Mouse (Mus musculus) kidney, adult 8-10 months (tissue): ENCODE results near the gene Art5.

ENCODE experiments used
- DNase-seq, 2 experiments: peaks; one replicate each; pipeline ENCODE4 v3.0.0; 2022

The Art5 gene

DNA sequence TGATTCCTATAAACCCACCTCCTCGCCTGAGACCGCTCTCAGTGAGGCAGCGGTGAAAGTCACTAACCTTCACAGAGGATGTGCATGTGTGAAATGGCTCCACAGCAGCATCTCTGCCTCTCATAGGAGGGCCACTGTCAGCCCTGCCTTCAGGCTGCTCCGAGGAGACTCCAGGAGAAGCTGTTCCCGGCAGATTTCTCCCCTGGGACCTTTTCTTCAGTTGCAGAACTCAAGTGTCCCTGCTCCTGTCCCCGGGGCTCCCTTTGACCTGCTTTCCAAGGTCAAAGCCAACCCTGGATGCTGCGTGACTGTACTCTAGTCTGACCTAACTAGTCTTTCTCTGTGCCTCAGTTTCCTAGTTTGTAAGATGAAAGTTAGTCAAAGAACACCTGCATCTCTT lies at the start of gene Art5:
Gene Art5 (minus strand): TSS at position 319 of the 400 bp plus-strand sequence.
- DNase-seq, result no peak

GRCm38 (mm10) chr7:102153691-102154090 lies 44.4 kb upstream of the Art5 start:
- DNase-seq, result no peak

DNA sequence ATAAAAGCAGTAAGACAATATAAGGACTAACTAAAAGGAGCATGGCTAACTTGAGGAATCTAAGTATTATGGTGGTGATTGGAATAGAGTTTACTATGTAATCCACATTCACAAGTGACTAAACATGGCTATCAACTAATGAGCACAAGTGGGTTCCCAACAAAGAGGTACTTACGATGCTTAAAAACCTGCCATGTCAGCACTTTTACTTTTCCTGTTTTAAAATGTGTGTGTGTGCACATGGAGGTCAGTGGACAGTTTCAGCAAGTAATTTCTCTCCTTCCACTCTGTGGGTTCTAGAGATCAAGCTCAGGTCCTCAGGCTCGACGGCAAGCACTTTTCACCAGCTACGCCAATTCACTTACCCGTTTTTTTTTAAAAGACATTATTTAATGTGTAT lies 28.6 kb upstream of the Art5 start:
- DNase-seq, result no peak

DNA sequence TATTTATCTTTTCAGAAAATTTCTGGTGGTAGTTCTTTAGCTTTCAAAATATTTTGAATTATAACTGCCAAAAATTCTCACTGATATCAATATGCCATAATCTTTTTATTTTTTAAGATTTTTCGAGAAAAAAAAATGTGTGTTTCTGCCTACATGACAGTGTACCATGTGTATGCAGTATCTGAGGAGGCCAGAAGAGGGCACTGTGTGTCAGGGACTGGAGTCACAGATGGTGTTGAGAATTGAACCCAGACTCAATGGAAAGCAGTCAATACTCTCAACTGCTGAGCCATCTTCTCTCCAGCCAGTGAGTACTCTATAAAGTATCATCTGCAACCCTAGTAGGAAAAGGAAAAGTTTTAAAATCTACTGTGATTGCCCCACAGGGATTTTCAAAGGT lies 28.2 kb upstream of the Art5 start:
- DNase-seq, result peak in 1 of 2 experiments; percentile 29

DNA sequence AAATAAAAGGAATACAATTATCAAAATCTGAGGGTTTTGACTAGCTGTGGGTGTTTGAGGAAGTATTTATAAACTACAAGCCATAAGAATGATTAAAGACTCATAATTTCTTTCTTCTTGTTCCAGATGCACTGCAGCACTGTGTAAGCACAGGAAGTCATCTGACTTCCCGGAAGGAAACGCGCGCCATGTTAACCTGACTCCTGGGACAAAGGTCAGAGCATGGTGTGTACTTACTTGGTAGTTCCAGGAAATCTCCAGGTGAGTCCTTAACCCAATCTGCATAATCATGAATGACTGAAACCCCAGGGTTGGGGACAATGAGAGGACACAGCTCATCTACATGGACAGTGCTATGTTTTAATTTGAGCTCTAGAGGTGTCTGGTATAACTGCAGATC lies 23.1 kb upstream of the Art5 start:
- DNase-seq, result peak in 1 of 2 experiments; percentile 18

GRCm38 (mm10) chr7:102120326-102120725 lies 11.0 kb upstream of the Art5 start:
- DNase-seq, result no peak

- DNase-seq, result no peak
Measured at GRCm38 (mm10) chr7:102117382-102117781, 8.1 kb upstream of the Art5 start.

DNA sequence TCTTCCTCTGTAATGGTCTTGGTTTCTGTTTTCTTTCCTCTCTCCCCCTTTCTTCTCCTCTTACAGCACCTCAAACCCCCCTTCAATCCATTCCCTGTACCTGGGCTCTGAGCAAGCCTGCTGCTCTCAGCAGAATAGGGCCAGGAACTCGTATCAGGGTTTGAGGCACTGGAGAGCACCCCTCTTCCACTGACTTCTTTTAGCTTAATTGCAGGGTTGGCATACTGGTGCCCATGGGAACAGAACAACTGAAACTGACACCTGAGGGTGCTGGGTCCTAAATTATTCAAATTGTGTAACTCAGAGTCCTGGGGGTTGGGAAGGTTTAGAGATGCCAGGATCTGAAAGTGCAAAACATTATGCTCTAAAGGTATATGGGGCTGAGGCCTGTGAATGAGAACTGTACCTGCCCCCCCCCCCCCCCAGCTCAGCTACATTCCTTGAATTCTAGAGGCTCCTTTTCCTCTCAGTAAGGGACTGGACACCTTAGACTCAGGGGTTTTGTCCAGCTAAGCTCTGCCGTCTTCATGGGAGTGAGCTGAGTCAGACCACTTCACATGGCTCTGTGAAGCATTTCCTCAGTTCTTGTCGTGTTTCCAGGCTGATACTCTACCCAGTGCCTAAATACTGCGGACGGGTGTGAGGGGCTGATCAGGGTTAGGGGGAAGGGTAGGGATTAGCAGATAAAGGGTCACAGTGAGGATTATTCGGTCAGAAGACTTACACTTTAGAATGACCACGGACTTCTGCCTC lies 7.5 kb upstream of the Art5 start, which contains the start of gene Chrna10:
Gene Chrna10 (minus strand): TSS at position 250 of the 753 bp plus-strand sequence.
- DNase-seq, result no peak

DNA sequence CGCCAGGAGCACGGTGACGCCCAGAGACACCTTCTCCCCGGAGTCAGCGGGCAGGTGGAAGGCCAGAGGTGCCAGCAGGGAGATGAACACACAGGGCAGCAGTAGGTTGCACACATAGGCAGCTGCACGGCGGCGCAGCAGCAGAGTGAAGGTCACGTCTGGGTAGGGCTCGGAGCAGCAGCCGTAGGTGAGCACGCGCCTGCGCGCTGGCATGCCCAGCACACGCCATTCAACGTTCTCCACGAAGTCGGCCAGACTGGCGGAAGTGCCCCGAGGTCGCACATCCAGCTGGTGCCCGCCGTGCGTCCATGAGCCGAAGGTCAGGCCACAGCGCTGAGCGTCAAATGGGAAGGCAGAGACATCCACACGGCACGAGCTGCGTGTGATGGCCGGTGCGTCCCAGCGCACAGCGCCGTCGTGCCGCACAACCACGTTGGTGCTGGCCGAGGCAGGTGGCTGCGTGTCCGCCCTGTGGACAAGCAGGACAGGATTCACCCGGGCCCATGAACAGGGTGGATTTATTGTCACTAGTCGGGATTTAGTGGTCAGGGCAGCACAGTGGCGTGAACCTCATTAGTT lies 4.0 kb upstream of the Art5 start:
- DNase-seq, result no peak

DNA sequence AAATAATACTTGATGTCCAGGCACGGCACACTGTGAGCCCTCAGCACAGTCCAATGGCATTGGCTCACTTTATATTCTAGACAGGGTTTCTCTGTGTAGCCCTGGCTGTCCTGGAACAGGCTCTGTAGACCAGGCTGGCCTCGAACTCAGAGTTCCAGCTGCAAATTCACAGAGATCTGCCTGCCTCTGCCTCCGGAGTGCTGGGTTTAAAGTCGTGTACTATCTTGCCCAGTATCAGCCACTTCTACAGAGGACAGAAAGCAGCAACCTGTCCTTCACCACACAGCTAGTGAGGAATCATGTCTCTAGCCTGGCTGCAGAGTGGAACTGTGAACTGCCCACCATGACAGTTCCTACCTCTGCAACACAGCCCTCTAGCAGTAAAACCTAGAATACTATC lies 457 bp upstream of the Art5 start:
- no peak for DNase-seq

- DNase-seq, result no peak
Measured at GRCm38 (mm10) chr7:102108206-102108605, 1.1 kb downstream of the Art5 start.

- no peak for DNase-seq
Measured at GRCm38 (mm10) chr7:102106700-102107141, 2.6 kb downstream of the Art5 start.

DNA sequence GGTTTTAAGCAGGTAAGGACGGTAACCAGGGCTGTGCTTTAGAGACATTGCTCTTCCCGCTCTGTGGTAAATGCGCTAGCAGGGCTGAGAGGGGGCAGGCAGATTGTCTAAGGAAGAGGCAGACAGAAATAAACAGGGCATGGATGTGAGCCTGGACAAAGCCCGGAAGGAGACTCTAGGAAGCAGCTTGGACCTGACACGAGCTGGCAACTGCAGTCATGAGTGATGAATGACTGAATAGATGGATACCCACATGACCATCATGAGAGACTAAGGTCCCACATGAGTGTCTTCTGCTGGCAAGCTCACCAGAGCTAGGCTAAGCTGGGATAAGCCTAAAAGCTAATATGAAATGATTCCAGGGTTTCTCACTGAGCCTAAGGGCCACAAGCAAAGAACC lies 5.2 kb downstream of the Art5 start:
- DNase-seq, result peak in 1 of 2 experiments; percentile 4

DNA sequence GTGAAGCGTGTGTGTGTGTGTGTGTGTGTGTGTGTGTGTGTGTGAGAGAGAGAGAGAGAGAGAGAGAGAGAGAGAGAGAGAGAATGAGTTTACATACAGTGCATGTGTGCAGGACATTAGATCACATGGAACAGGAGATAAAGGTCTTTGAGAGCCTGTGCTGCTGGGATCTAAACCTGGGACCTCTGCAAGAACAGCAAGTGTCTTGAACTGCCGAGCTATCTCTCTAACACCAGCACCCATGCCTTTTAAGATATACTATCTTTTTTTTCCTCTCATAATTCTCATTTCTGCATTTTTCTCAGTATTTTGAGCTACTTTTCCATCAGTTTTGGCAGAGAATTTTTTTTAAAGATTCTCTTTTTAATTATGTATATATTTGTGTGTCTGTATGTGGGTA lies 5.7 kb downstream of the Art5 start:
- DNase-seq, result no peak

GRCm38 (mm10) chr7:102102696-102103095 lies 6.6 kb downstream of the Art5 start:
- DNase-seq, result no peak

DNA sequence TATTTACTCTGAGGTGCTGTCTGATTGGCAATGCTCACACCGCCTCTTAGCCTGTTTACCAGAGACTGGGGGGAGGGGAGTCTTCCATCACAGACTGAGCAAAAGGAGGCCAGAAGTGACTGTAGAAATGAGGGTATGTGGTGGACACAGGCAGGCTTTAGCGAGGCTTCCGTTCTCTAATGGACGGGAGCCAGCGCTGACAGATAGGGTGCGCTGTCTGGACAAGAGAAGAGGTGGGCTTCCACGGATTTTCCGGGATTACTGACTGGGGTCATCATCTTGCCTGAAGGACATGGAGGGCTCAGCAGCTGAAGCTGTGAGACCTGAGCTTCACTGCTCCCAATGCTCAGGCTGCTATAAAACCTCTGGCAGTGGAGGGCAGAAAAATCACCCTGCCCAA lies 7.0 kb downstream of the Art5 start:
- DNase-seq, result no peak

DNA sequence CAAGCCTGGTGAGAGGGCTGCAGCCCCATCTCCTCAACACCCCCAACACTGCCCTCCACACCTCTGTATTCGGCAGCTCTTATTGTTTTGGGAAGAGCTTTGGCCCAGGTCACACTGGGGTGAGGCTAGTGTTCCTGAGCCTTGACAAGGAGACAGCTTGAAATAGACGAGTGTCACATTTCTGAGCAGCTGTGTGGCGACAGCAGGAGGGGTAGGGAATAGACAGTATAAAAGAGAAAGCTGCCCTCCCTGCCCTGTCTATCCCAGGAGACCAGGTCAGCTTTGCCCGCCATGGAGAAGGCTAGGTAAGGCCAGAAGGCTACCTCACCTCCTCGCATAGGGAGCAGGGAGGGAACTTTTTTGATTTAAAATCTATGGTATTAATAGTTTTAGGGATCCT lies 7.8 kb downstream of the Art5 start, which contains the start of gene Art1:
Gene Art1 (plus strand): TSS at position 257 of the 400 bp plus-strand sequence.
- no peak for DNase-seq

- no peak for DNase-seq
Measured at GRCm38 (mm10) chr7:102100868-102101267, 8.4 kb downstream of the Art5 start.

GRCm38 (mm10) chr7:102099760-102100661 lies 9.3 kb downstream of the Art5 start:
- peak; percentile 22 to 29 for DNase-seq

- DNase-seq, result no peak
Measured at GRCm38 (mm10) chr7:102087336-102087735, 22.0 kb downstream of the Art5 start.

DNA sequence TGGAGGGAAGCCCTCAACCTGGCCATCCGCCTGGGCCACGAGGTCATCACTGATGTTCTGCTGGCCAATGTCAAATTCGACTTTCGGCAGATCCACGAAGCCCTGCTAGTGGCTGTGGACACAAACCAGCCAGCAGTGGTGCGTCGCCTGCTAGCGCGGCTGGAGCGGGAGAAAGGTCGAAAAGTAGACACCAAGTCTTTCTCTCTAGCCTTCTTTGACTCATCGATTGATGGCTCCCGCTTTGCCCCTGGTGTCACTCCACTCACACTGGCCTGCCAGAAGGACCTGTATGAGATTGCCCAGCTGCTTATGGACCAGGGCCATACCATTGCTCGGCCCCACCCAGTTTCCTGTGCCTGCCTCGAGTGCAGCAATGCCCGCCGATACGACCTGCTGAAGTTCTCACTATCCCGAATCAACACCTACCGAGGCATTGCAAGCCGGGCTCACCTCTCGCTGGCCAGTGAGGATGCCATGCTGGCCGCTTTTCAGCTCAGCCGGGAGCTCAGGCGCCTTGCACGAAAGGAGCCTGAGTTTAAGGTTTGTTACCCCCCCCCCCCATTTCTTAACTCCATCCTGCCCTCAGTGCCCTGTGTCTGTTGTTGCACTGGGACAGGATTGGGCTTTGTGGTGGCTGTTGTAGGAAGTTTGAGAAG lies 25.1 kb downstream of the Art5 start:
- DNase-seq, result no peak

GRCm38 (mm10) chr7:102082816-102083215 lies 26.5 kb downstream of the Art5 start, which contains the start of gene Trpc2:
Trpc2 (plus strand) TSS chr7:102083116.
- no peak for DNase-seq

DNA sequence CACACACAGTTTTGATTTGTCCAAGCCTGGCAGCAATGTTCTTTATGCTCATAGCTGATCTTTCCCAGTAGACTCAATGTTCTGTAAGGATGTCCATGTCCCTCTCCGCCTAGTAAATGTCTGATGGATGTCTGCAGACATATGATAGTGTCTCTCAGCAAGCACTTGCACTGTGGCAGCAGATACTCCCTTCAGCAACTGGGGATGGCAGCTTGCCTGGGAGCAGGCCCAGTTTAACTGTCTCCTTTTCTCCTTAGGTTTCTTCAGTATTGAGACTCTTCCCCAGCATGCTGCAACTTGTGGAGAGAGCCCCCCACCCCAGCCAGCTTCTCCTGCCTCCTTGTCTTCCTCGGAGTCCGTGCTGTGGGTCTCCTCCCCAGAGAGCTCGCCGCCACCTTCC lies 27.5 kb downstream of the Art5 start:
- no peak for DNase-seq
